Mouse (Mus musculus): Measurements from ENCODE around the gene Ankrd61. TPM values are rescaled to one million over a fixed set of nuclear protein-coding genes. Genes with fewer than 3 reads are reported as not detected.

Gene Ankrd61
- polyA plus RNA-seq (2012; rRNA removed) (0.03 and 0.04 TPM in 2 replicates), polyA plus RNA-seq (2014; fragmentation: Nextera tagmentation; extraction: Ambion mirVana) (0.13 and 0.27 TPM in 2 replicates)

- Histone ChIP-seq H3K9me3 (ENCODE audit: control insufficient read depth, low read length) (no peaks in the 10 kb centered on the region), H3K9ac (replicated peaks) (no peak within 1 kb of the TSS), H3K4me3 (ENCODE audit: insufficient read depth in 1 of 2, low read depth in 2 of 2, low read length in 2 of 2) (no peak within 1 kb of the TSS), H3K4me1 (replicated peaks; ENCODE audit: control insufficient read depth in 2 of 2, insufficient read depth in 2 of 2, low read length in 1 of 2) (peaks cover 0 to 7% of the 10 kb centered on the region in 2 experiments; a peak in 2 of 4 replicates), H3K4me2 (ENCODE audit: low read depth) (no peak within 1 kb of the TSS), H3K27ac (no peak within 1 kb of the TSS), H3K27me3 (ENCODE audit: control insufficient read depth, insufficient read depth, low read length) (no peaks in the 10 kb centered on the region), H3K36me3 (replicated peaks; ENCODE audit: control insufficient read depth, insufficient read depth, low read depth) (peaks cover 96% of the 10 kb centered on the region)
- no peak for DNase-seq (ENCODE audit: low read depth in 3 of 3, low spot score in 3 of 3)
- no peak for ATAC-seq (ENCODE audit: insufficient read depth)
- TF ChIP-seq EP300 (IDR thresholded peaks at IDR 0.05; ENCODE audit: low read depth) (no peak), CTCF (IDR thresholded peaks at IDR 0.05; ENCODE audit: low read depth) (0 out of 2 replicates have a peak, but pooled peaks have one; percentile 18)
- 91% methylated on average over 14 of the region's 14 CpGs for WGBS (ENCODE audit: insufficient replicate concordance)
These were observed at the start of gene Ankrd61 for GRCm38 (mm10) chr5:143897635-143898330. Gene Ankrd61, minus strand, starts transcription at chr5:143897685.

- Histone ChIP-seq H3K4me3 (ENCODE audit: insufficient read depth in 1 of 2, low read depth in 2 of 2, low read length in 2 of 2) (no peak overlapping the region), H3K4me1 (replicated peaks; ENCODE audit: control insufficient read depth in 2 of 2, insufficient read depth in 2 of 2, low read length in 1 of 2) (no peaks in the 10 kb centered on the region), H3K9ac (replicated peaks) (no peak overlapping the region), H3K27me3 (ENCODE audit: control insufficient read depth, insufficient read depth, low read length) (no peaks in the 10 kb centered on the region), H3K36me3 (replicated peaks; ENCODE audit: control insufficient read depth, insufficient read depth, low read depth) (no peaks in the 10 kb centered on the region), H3K27ac (no peak overlapping the region), H3K4me2 (ENCODE audit: low read depth) (no peak overlapping the region), H3K9me3 (ENCODE audit: control insufficient read depth, low read length) (no peaks in the 10 kb centered on the region)
- no peak for TF ChIP-seq CTCF (IDR thresholded peaks at IDR 0.05; ENCODE audit: low read depth)
- TF ChIP-seq EP300 (IDR thresholded peaks at IDR 0.05; ENCODE audit: low read depth): no peak
- DNase-seq (ENCODE audit: low read depth in 3 of 3, low spot score in 3 of 3) (no peak), ATAC-seq (ENCODE audit: insufficient read depth) (no peak)
- WGBS (ENCODE audit: insufficient replicate concordance): 69% methylated on average over 14 of the region's 14 CpGs
These were observed 46.0 kb upstream of the Ankrd61 start for GRCm38 (mm10) chr5:143943231-143944125.

- no peaks in the 10 kb centered on the region for H3K36me3 ChIP-seq (replicated peaks; ENCODE audit: control insufficient read depth, insufficient read depth, low read depth)
- no peak overlapping the region for H3K4me3 ChIP-seq (ENCODE audit: insufficient read depth in 1 of 2, low read depth in 2 of 2, low read length in 2 of 2)
- no peaks in the 10 kb centered on the region for H3K9me3 ChIP-seq (ENCODE audit: control insufficient read depth, low read length)
- H3K27ac ChIP-seq: no peak overlapping the region
- H3K4me1 ChIP-seq (replicated peaks; ENCODE audit: control insufficient read depth in 2 of 2, insufficient read depth in 2 of 2, low read length in 1 of 2): peaks cover 0 to 4% of the 10 kb centered on the region in 2 experiments; a peak in 1 of 4 replicates
- no peak for ATAC-seq (ENCODE audit: insufficient read depth)
- H3K9ac ChIP-seq (replicated peaks): no peak overlapping the region
- no peak for DNase-seq (ENCODE audit: low read depth in 3 of 3, low spot score in 3 of 3)
- no peaks in the 10 kb centered on the region for H3K27me3 ChIP-seq (ENCODE audit: control insufficient read depth, insufficient read depth, low read length)
- H3K4me2 ChIP-seq (ENCODE audit: low read depth): no peak overlapping the region
- TF ChIP-seq EP300 (IDR thresholded peaks at IDR 0.05; ENCODE audit: low read depth): no peak
- TF ChIP-seq CTCF (IDR thresholded peaks at IDR 0.05; ENCODE audit: low read depth): no peak
- WGBS (ENCODE audit: insufficient replicate concordance): 10% methylated on average over 10 of the region's 10 CpGs
These were observed 44.1 kb upstream of the Ankrd61 start for GRCm38 (mm10) chr5:143941588-143941987.

DNA sequence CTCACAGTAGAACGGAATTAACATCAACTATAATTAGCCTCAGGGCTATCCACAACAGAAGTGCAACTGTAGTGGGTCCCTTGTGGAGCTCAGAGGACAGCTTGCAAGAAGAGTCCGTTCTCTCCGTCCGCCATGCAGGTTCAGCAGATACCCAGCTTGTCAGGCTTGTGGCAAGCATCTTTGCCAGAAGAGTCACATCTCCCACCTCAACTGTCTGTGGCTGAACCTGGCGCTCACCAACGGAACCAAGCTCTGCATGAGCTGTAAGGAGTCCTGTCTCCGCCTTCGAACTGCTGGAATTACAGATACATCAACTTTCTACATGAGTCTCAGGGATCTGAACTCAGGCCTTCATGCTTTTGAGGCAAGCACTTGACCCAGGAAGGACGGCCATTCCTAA is 38.7 kb upstream of the Ankrd61 start:
- TF ChIP-seq EP300 (IDR thresholded peaks at IDR 0.05; ENCODE audit: low read depth) (no peak), CTCF (IDR thresholded peaks at IDR 0.05; ENCODE audit: low read depth) (no peak)
- WGBS (ENCODE audit: insufficient replicate concordance): 80% methylated on average over 9 of the region's 9 CpGs
- H3K4me2 ChIP-seq (ENCODE audit: low read depth): no peak overlapping the region
- H3K9me3 ChIP-seq (ENCODE audit: control insufficient read depth, low read length): no peaks in the 10 kb centered on the region
- H3K4me3 ChIP-seq (ENCODE audit: insufficient read depth in 1 of 2, low read depth in 2 of 2, low read length in 2 of 2): no peak overlapping the region
- ATAC-seq (ENCODE audit: insufficient read depth) (no peak), DNase-seq (ENCODE audit: low read depth in 3 of 3, low spot score in 3 of 3) (no peak)
- peaks cover 0 to 4% of the 10 kb centered on the region in 2 experiments; a peak in 1 of 4 replicates for H3K4me1 ChIP-seq (replicated peaks; ENCODE audit: control insufficient read depth in 2 of 2, insufficient read depth in 2 of 2, low read length in 1 of 2)
- H3K9ac ChIP-seq (replicated peaks): no peak overlapping the region
- no peaks in the 10 kb centered on the region for H3K27me3 ChIP-seq (ENCODE audit: control insufficient read depth, insufficient read depth, low read length)
- peaks cover 4% of the 10 kb centered on the region for H3K36me3 ChIP-seq (replicated peaks; ENCODE audit: control insufficient read depth, insufficient read depth, low read depth)
- no peak overlapping the region for H3K27ac ChIP-seq

DNA sequence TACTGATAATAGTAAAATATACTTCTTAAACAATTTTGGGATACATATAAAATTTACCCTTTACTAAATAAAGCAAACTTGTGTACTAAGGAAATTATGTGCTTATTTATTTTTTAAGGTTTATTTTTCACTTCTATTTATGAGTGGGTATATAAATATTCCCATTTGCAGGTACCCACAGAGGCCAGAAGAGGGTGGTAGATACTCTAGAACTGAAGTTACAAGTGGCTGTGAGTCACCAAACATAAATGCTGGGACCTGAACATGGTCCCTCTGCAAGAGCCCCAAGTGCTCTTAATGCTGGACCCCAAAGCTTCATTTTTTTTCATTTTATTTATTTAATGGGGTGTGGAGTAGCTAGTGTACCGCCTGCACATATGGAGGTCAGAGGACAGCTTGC is 36.4 kb upstream of the Ankrd61 start:
- no peak for DNase-seq (ENCODE audit: low read depth in 3 of 3, low spot score in 3 of 3)
- no peak for TF ChIP-seq EP300 (IDR thresholded peaks at IDR 0.05; ENCODE audit: low read depth)
- TF ChIP-seq CTCF (IDR thresholded peaks at IDR 0.05; ENCODE audit: low read depth): peak; percentile 32; the same call in 1 of the 2 replicates
- Histone ChIP-seq H3K4me3 (ENCODE audit: insufficient read depth in 1 of 2, low read depth in 2 of 2, low read length in 2 of 2) (no peak overlapping the region), H3K4me1 (replicated peaks; ENCODE audit: control insufficient read depth in 2 of 2, insufficient read depth in 2 of 2, low read length in 1 of 2) (peaks cover 0 to 4% of the 10 kb centered on the region in 2 experiments; a peak in 1 of 4 replicates), H3K9me3 (ENCODE audit: control insufficient read depth, low read length) (no peaks in the 10 kb centered on the region), H3K27ac (no peak overlapping the region), H3K27me3 (ENCODE audit: control insufficient read depth, insufficient read depth, low read length) (no peaks in the 10 kb centered on the region), H3K9ac (replicated peaks) (no peak overlapping the region), H3K4me2 (ENCODE audit: low read depth) (no peak overlapping the region), H3K36me3 (replicated peaks; ENCODE audit: control insufficient read depth, insufficient read depth, low read depth) (peaks cover 22% of the 10 kb centered on the region)
- WGBS (ENCODE audit: insufficient replicate concordance): 92% methylated on average over 1 of the region's 1 CpGs
- no peak for ATAC-seq (ENCODE audit: insufficient read depth)

All from liver, embryonic 14.5 days (tissue).